Mouse (Mus musculus) heart, postnatal 0 days (tissue): Measurements from ENCODE around the gene Olfr596. TPM values are rescaled to one million over a fixed set of nuclear protein-coding genes. Genes with fewer than 3 reads are reported as not detected.
"Not testable (repeated sequence)": the region's sequence is repeated elsewhere in the genome, so short reads cannot be mapped to it uniquely, and the experiment has no call there.

Experiments used
- ATAC-seq: fragments of 200-750 bp; cut with Nextera tagmentation; 2 replicates; pipeline ENCODE4 v1.8.0; 2017; ENCODE audit warnings: low read depth, moderate number of reproducible peaks, moderate library complexity; ENCODE audit not compliant: insufficient read depth
- DNase-seq: peaks from one replicate; pipeline ENCODE4 v3.0.0-alpha.2; 2016; ENCODE audit warnings: low spot score
- H3K27ac ChIP-seq: fragments of 300-500 bp; sonication (generic); 2 replicates; pipeline ENCODE4 v1.5.1; 2014; ENCODE audit warnings: low read depth, mild to moderate bottlenecking
- H3K27me3 ChIP-seq: fragments of 300-500 bp; sonication (generic); 2 replicates; pipeline ENCODE4 v1.6.1; 2014; ENCODE audit warnings: low read length, mixed read lengths; ENCODE audit not compliant: control insufficient read depth, insufficient read depth
- H3K36me3 ChIP-seq: fragments of 300-500 bp; sonication (generic); replicated peaks from 2 replicates; pipeline ENCODE4 v1.6.1; 2014; ENCODE audit warnings: low read length, mixed read lengths; ENCODE audit not compliant: control insufficient read depth, insufficient read depth
- H3K4me1 ChIP-seq: fragments of 300-500 bp; sonication (generic); 2 replicates; pipeline ENCODE4 v1.6.1; 2014; ENCODE audit warnings: antibody characterized with exemption; ENCODE audit not compliant: control insufficient read depth, insufficient read depth
- H3K4me2 ChIP-seq: fragments of 300-500 bp; sonication (generic); 2 replicates; pipeline ENCODE4 v1.6.1; 2014; ENCODE audit warnings: low read depth, mild to moderate bottlenecking, low read length, moderate library complexity
- H3K4me3 ChIP-seq: fragments of 300-500 bp; sonication (generic); 2 replicates; pipeline ENCODE4 v1.5.1; 2014; ENCODE audit warnings: low read depth, low read length
- H3K9ac ChIP-seq: fragments of 300-500 bp; sonication (generic); replicated peaks from 2 replicates; pipeline ENCODE4 v1.6.1; 2014; ENCODE audit warnings: low read depth, low read length, mixed read lengths
- H3K9me3 ChIP-seq: fragments of 300-500 bp; sonication (generic); replicated peaks from 2 replicates; pipeline ENCODE4 v1.6.1; 2016; ENCODE audit warnings: low read length; ENCODE audit not compliant: control insufficient read depth
- CTCF ChIP-seq: IDR thresholded peaks from 2 replicates; pipeline ENCODE4 v1.5.1; 2016; ENCODE audit warnings: antibody characterized with exemption, control low read depth, low read depth
- EP300 ChIP-seq: IDR thresholded peaks from 2 replicates; pipeline ENCODE4 v1.6.1; 2016; ENCODE audit warnings: antibody characterized with exemption, low read depth
- WGBS: fragments of 180-500 bp; shearing (Covaris S2); extraction: QIAGEN DNeasy Blood & Tissue Kit; methylation state at CpG from one replicate; pipeline ENCODE4 v1.1.7; 2014; 5-methylcytosine and 5-hydroxymethylcytosine counted together
- microRNA-seq: library from miRNA; unstranded; fragments of <30 nt; microRNA quantifications from one replicate; pipeline ENCODE4, GENCODE M21; 2016
- polyA plus RNA-seq: library from polyadenylated mRNA; unstranded; fragments of >200 nt; fragmentation: Nextera tagmentation; extraction: Ambion mirVana; gene quantifications from 2 replicates; pipeline ENCODE4 v1.2.1, GENCODE M21; 2015
- total RNA-seq: library from RNA; depleted of rRNA; stranded (reverse); fragments of >200 nt; gene quantifications from 2 replicates; pipeline ENCODE4 v1.2.3, GENCODE M21; 2014; ENCODE audit warnings: low replicate concordance; rRNA removed

The Olfr596 gene
- total RNA-seq = not detected in 2 replicates
- polyA plus RNA-seq = not detected in 2 replicates

GRCm38 (mm10) chr7:103305348-103305747 is at the start of gene Olfr596:
Olfr596 (plus strand) TSS chr7:103305648.
- H3K4me1 ChIP-seq, H3K36me3 ChIP-seq, H3K9ac ChIP-seq, H3K27me3 ChIP-seq, H3K4me2 ChIP-seq, H3K9me3 ChIP-seq, ATAC-seq, DNase-seq, H3K27ac ChIP-seq, H3K4me3 ChIP-seq: not testable (repeated sequence)
- 70% methylated on average over 2 of the region's 2 CpGs for whole genome bisulfite sequencing

GRCm38 (mm10) chr7:103316015-103316414 is 10.6 kb downstream of the Olfr596 start, which contains the start of gene Olfr597:
Olfr597 (plus strand) TSS chr7:103316315.
- not testable (repeated sequence) for H3K9ac ChIP-seq, H3K4me2 ChIP-seq, ATAC-seq, H3K4me3 ChIP-seq, H3K27me3 ChIP-seq, H3K9me3 ChIP-seq, H3K36me3 ChIP-seq, H3K27ac ChIP-seq, DNase-seq, H3K4me1 ChIP-seq
- 70% methylated on average over 2 of the region's 2 CpGs for WGBS

DNA sequence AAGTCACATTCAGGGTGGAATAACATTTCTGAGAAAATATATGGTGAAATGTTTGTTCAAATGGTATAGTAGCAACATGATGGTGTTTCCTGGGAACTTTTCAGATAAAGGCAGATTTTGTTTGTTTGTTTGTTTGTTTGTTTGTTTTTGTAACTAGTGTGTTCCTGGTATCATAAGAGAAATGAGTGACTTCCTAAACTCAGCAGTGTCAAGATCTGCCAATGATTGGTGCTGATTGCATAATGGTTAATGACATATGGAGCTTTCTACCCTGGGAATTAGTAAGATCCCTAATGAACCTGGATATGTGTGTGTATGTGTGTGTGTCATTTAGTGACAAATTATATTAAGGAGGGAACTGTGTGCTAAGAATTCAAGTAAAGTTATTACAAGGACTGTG is 17.8 kb downstream of the Olfr596 start, which contains the start of gene Olfr598:
Gene Olfr598, plus strand, starts transcription at position 301 of the 400 bp plus-strand sequence.
- Histone ChIP-seq H3K9me3 (no peaks in the 10 kb centered on the region), H3K4me3 (no peak within 1 kb of the TSS), H3K9ac (no peak within 1 kb of the TSS), H3K27me3 (no peaks in the 10 kb centered on the region), H3K27ac (no peak within 1 kb of the TSS), H3K36me3 (no peaks in the 10 kb centered on the region), H3K4me1 (no peaks in the 10 kb centered on the region), H3K4me2 (no peak within 1 kb of the TSS)
- no peak for TF ChIP-seq CTCF
- no peak for TF ChIP-seq EP300
- ATAC-seq (no peak), DNase-seq (no peak)

DNA sequence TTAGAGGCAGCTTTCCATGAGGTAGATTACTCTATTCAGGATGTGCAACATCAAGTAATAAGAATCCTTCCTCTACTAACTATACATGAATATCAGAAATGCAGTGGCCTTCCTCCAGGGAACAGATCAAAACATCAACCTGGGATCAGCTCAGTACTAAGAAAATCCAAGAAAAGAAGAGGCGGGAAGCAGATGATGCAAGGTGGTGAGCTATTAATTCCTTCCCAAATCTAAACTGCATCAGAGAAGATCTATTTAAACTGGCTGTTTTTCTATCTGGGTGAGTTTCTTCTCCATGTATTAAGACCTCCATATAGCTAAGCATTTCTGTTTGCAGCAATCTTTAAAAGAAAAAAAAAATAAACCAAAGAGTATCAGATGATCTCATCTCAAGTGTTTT is 30.2 kb downstream of the Olfr596 start, which contains the start of gene Olfr599:
Gene Olfr599, plus strand, starts transcription at position 301 of the 400 bp plus-strand sequence.
- Histone ChIP-seq H3K9ac (no peak within 1 kb of the TSS), H3K4me3 (no peak within 1 kb of the TSS), H3K27me3 (no peaks in the 10 kb centered on the region), H3K9me3 (no peaks in the 10 kb centered on the region), H3K4me1 (no peaks in the 10 kb centered on the region), H3K4me2 (no peak within 1 kb of the TSS), H3K27ac (no peak within 1 kb of the TSS), H3K36me3 (no peaks in the 10 kb centered on the region)
- DNase-seq (no peak), ATAC-seq (no peak)
- WGBS = 93% methylated on average over 1 of the region's 1 CpGs
- no peak for TF ChIP-seq EP300
- no peak for TF ChIP-seq CTCF

DNA sequence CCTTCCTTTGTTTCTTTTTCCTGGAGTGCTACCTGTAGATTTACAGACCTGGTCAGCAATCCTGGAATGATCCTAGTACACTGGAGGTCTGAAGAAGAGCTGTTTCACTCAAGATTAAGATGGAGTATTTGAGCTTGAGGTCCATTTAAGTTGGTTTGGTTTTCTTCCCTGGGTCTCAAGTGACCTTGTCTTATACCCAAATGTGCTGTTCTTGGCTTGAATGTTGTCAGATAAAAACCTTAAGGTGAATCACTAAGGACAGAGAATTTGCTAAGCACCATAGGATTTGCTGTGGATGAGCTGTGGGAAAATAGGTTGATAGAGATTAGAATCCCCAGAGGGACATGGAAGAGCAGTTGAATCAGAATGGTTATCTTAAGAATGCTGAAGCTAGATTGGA is 44.1 kb downstream of the Olfr596 start, which contains the start of gene Olfr600:
Gene Olfr600, minus strand, starts transcription at position 101 of the 400 bp plus-strand sequence.
- H3K4me3 ChIP-seq = no peak within 1 kb of the TSS
- no peaks in the 10 kb centered on the region for H3K36me3 ChIP-seq
- no peak within 1 kb of the TSS for H3K9ac ChIP-seq
- no peak within 1 kb of the TSS for H3K4me2 ChIP-seq
- H3K27ac ChIP-seq = no peak within 1 kb of the TSS
- DNase-seq (no peak), ATAC-seq (no peak)
- H3K4me1 ChIP-seq = no peaks in the 10 kb centered on the region
- no peak for TF ChIP-seq EP300
- no peak for TF ChIP-seq CTCF
- H3K9me3 ChIP-seq = no peaks in the 10 kb centered on the region
- no peaks in the 10 kb centered on the region for H3K27me3 ChIP-seq

Small RNA genes lying within 50 kb of the gene (microRNA-seq; reads per million reads assigned to microRNA genes)
- gene Gm23550 (not detected), gene Gm25171 (not detected)

Other genes starting within 250 kb of the Olfr596 start
- not detected in 2 replicates for gene Olfr584, start 223.8 kb upstream of the Olfr596 start, total RNA-seq
- gene Olfr584, start 223.8 kb upstream of the Olfr596 start, polyA plus RNA-seq = not detected in 2 replicates
- not detected in 2 replicates for gene Olfr585, start 207.9 kb upstream of the Olfr596 start, total RNA-seq
- not detected in 2 replicates for gene Olfr585, start 207.9 kb upstream of the Olfr596 start, polyA plus RNA-seq
- gene Olfr586, start 180.0 kb upstream of the Olfr596 start, total RNA-seq = not detected in 2 replicates
- not detected in 2 replicates for gene Olfr586, start 180.0 kb upstream of the Olfr596 start, polyA plus RNA-seq
- not detected in 2 replicates for gene Olfr588-ps1, start 164.8 kb upstream of the Olfr596 start, total RNA-seq
- gene Olfr588-ps1, start 164.8 kb upstream of the Olfr596 start, polyA plus RNA-seq = not detected in 2 replicates
- gene Olfr589, start 149.3 kb upstream of the Olfr596 start, total RNA-seq = not detected in 2 replicates
- not detected in 2 replicates for gene Olfr589, start 149.3 kb upstream of the Olfr596 start, polyA plus RNA-seq
- not detected in 2 replicates for gene Olfr591, start 127.3 kb upstream of the Olfr596 start, total RNA-seq
- not detected in 2 replicates for gene Olfr591, start 127.3 kb upstream of the Olfr596 start, polyA plus RNA-seq
- gene Olfr592, start 120.8 kb upstream of the Olfr596 start, total RNA-seq = not detected in 2 replicates
- not detected in 2 replicates for gene Olfr592, start 120.8 kb upstream of the Olfr596 start, polyA plus RNA-seq
- gene Olfr593, start 93.8 kb upstream of the Olfr596 start, total RNA-seq = not detected in 2 replicates
- gene Olfr593, start 93.8 kb upstream of the Olfr596 start, polyA plus RNA-seq = not detected in 2 replicates
- not detected in 2 replicates for gene Olfr594, start 88.7 kb upstream of the Olfr596 start, total RNA-seq
- gene Olfr594, start 88.7 kb upstream of the Olfr596 start, polyA plus RNA-seq = not detected in 2 replicates
- gene Usp17ld, start 53.1 kb upstream of the Olfr596 start, total RNA-seq = not detected in 2 replicates
- not detected in 2 replicates for gene Usp17ld, start 53.1 kb upstream of the Olfr596 start, polyA plus RNA-seq
- gene Olfr597, start 10.7 kb downstream of the Olfr596 start, total RNA-seq = not detected in 2 replicates
- gene Olfr597, start 10.7 kb downstream of the Olfr596 start, polyA plus RNA-seq = not detected in 2 replicates
- not detected in 2 replicates for gene Olfr598, start 17.9 kb downstream of the Olfr596 start, total RNA-seq
- gene Olfr598, start 17.9 kb downstream of the Olfr596 start, polyA plus RNA-seq = not detected in 2 replicates
- not detected in 2 replicates for gene Olfr599, start 30.3 kb downstream of the Olfr596 start, total RNA-seq
- gene Olfr599, start 30.3 kb downstream of the Olfr596 start, polyA plus RNA-seq = not detected in 2 replicates
- not detected in 2 replicates for gene Olfr600, start 44.0 kb downstream of the Olfr596 start, total RNA-seq
- gene Olfr600, start 44.0 kb downstream of the Olfr596 start, polyA plus RNA-seq = not detected in 2 replicates
- gene Olfr601, start 57.0 kb downstream of the Olfr596 start, total RNA-seq = not detected in 2 replicates
- gene Olfr601, start 57.0 kb downstream of the Olfr596 start, polyA plus RNA-seq = not detected in 2 replicates
- not detected in 2 replicates for gene Olfr603, start 80.5 kb downstream of the Olfr596 start, total RNA-seq
- not detected in 2 replicates for gene Olfr603, start 80.5 kb downstream of the Olfr596 start, polyA plus RNA-seq
- not detected in 2 replicates for gene Usp17lc, start 109.4 kb downstream of the Olfr596 start, total RNA-seq
- 0.12 and 0.19 TPM in 2 replicates for gene Usp17lc, start 109.4 kb downstream of the Olfr596 start, polyA plus RNA-seq
- gene Olfr605, start 139.8 kb downstream of the Olfr596 start, total RNA-seq = not detected in 2 replicates
- gene Olfr605, start 139.8 kb downstream of the Olfr596 start, polyA plus RNA-seq = not detected in 2 replicates
- gene Olfr606, start 143.4 kb downstream of the Olfr596 start, total RNA-seq = not detected in 2 replicates
- gene Olfr606, start 143.4 kb downstream of the Olfr596 start, polyA plus RNA-seq = not detected in 2 replicates
- not detected in 2 replicates for gene Olfr607, start 158.5 kb downstream of the Olfr596 start, total RNA-seq
- 0.55 and 0.91 TPM in 2 replicates for gene Olfr607, start 158.5 kb downstream of the Olfr596 start, polyA plus RNA-seq
- 9.8 TPM in 2 replicates for gene Olfr608, start 164.2 kb downstream of the Olfr596 start, total RNA-seq
- 1.1 and 1.3 TPM in 2 replicates for gene Olfr608, start 164.2 kb downstream of the Olfr596 start, polyA plus RNA-seq
- not detected in 2 replicates for gene Olfr609, start 192.4 kb downstream of the Olfr596 start, total RNA-seq
- gene Olfr609, start 192.4 kb downstream of the Olfr596 start, polyA plus RNA-seq = 0.04 TPM in 2 replicates
- not detected in 2 replicates for gene Olfr610, start 206.5 kb downstream of the Olfr596 start, total RNA-seq
- not detected in 2 replicates for gene Olfr610, start 206.5 kb downstream of the Olfr596 start, polyA plus RNA-seq
- not detected in 2 replicates for gene Olfr611, start 215.2 kb downstream of the Olfr596 start, total RNA-seq
- gene Olfr611, start 215.2 kb downstream of the Olfr596 start, polyA plus RNA-seq = not detected in 2 replicates
- gene Olfr612, start 237.1 kb downstream of the Olfr596 start, total RNA-seq = not detected in 2 replicates
- not detected in 2 replicates for gene Olfr612, start 237.1 kb downstream of the Olfr596 start, polyA plus RNA-seq
- gene Olfr613, start 242.4 kb downstream of the Olfr596 start, total RNA-seq = not detected in 2 replicates
- not detected in 2 replicates for gene Olfr613, start 242.4 kb downstream of the Olfr596 start, polyA plus RNA-seq